Mouse (Mus musculus) thymus, adult 2 months (tissue): Measurements from ENCODE around the gene Hmgn5. TPM values are rescaled to one million over a fixed set of nuclear protein-coding genes. Genes with fewer than 3 reads are reported as not detected.

Experiments used
- DNase-seq: peaks from one replicate; pipeline ENCODE4 v3.0.0; 2021
- H3K27ac ChIP-seq: fragments of 200-500 bp; 2 replicates; pipeline ENCODE4 v1.5.1; 2012; ENCODE audit warnings: low read length, control low read depth; ENCODE audit not compliant: control insufficient read depth, insufficient read depth
- H3K27me3 ChIP-seq: fragments of 200-500 bp; 2 replicates; pipeline ENCODE4 v1.6.1; 2012; ENCODE audit warnings: mild to moderate bottlenecking, low read length, moderate library complexity, mixed read lengths; ENCODE audit not compliant: control insufficient read depth, insufficient read depth
- H3K36me3 ChIP-seq: fragments of 200-500 bp; 2 replicates; pipeline ENCODE4 v1.6.1; 2012; ENCODE audit warnings: mild to moderate bottlenecking, low read length, moderate library complexity; ENCODE audit not compliant: control insufficient read depth, insufficient read depth
- H3K4me1 ChIP-seq: fragments of 200-500 bp; replicated peaks from 2 replicates; pipeline ENCODE4 v1.6.1; 2012; ENCODE audit warnings: low read length; ENCODE audit not compliant: control insufficient read depth, insufficient read depth
- H3K4me3 ChIP-seq: fragments of 200-500 bp; 2 replicates; pipeline ENCODE4 v1.5.1; 2012; ENCODE audit warnings: mild to moderate bottlenecking, low read length, control low read depth, moderate library complexity; ENCODE audit not compliant: control insufficient read depth, insufficient read depth
- CTCF ChIP-seq: fragments of 200-500 bp; IDR thresholded peaks from 2 replicates; pipeline ENCODE4 v1.5.1; 2012; ENCODE audit warnings: mild to moderate bottlenecking, control low read depth, low read length, moderate library complexity, borderline replicate concordance; ENCODE audit not compliant: control insufficient read depth, poor library complexity, insufficient read depth; ENCODE audit errors: extremely low read depth
- POLR2A ChIP-seq: fragments of 200-500 bp; IDR thresholded peaks from 2 replicates; pipeline ENCODE4 v1.6.1; 2012; ENCODE audit warnings: mild to moderate bottlenecking, low read length, control low read depth, moderate library complexity; ENCODE audit not compliant: control insufficient read depth, poor library complexity, insufficient read depth; ENCODE audit errors: extremely low read depth
- WGBS: fragments of 180-500 bp; shearing (Covaris S2); methylation state at CpG from one replicate; pipeline ENCODE4 v1.1.7; 2018; 5-methylcytosine and 5-hydroxymethylcytosine counted together
- polyA plus RNA-seq: library from polyadenylated mRNA; depleted of rRNA; stranded (reverse); fragments of >200 nt; gene quantifications from 2 replicates; pipeline ENCODE4 v1.2.3, GENCODE M21; 2012; rRNA removed

The Hmgn5 gene
- polyA plus RNA-seq, 1 experiment = 0.82 TPM

DNA sequence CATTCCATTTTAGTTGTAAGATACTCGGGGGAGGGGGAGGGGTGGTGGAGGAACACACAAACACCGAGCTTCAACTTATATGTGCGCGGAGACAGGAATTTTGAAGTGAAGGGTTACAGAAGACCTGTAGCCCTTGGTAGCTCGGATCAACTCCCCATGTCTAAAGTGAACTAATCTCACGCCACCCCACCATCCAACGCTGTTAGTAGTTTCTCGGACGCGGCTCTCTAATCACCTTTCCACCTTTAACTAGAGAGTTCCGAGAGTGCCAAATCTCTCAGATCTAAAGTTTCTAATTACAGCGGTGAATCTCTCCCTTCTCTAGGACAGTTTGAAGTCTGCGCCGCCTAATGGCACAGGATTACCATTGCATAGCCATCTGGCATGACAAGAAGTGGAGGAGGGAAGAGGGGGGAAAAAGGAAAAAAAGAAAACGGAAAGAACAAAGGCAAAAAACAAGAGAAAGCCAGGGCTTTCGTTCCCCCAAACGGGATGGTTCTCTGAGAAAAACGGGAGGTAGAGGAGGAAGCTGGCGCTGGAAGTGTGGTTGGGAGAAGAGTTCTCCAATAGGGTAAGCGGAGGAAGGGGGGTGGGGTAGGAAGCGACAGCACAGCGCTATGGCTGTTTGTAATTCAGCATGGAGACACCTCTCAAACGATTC lies 703 bp downstream of the Hmgn5 start:
- H3K27me3 ChIP-seq = no peaks in the 10 kb centered on the region
- TF ChIP-seq CTCF = no peak
- TF ChIP-seq POLR2A = no peak
- H3K36me3 ChIP-seq = no peaks in the 10 kb centered on the region
- DNase-seq = peak; percentile 47
- under 1% methylated on average over 23 of the region's 23 CpGs for WGBS
- H3K4me1 ChIP-seq = no peaks in the 10 kb centered on the region
- peak overlapping the region; percentile 87 for H3K27ac ChIP-seq
- H3K4me3 ChIP-seq = peak overlapping the region; percentile 69

DNA sequence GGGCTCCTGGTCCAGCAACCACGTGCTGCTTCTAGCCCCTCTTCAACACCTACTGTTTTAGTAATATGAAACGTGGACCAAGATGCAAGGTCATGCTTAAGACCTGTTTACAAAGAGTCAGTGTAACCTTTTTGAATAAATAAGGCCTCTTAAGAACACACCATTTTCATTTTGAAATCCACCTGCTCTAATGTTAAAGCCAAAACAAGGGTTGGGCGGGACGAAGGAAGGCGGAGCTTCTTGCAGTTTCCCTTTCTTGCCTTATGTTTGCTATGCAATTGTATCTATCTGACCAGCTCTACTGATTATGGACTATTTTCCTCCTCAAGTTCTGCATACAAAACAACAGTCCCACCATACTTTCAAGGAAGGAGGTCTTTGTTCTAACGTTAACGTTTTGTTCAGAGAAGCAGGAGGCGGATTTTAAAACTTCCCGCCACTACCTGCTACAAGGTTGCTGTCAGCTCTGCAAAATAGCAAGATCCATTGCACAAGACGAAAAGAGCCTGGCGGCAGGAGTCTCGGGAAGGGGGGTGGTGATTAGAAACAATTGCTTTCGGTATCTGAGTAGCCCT lies 1.5 kb downstream of the Hmgn5 start:
- peak overlapping the region; percentile 49 for H3K4me3 ChIP-seq
- H3K27ac ChIP-seq = peak overlapping the region; percentile 49; the same call in 1 of the 2 replicates
- no peaks in the 10 kb centered on the region for H3K4me1 ChIP-seq
- TF ChIP-seq CTCF (no peak), POLR2A (no peak)
- 3% methylated on average over 13 of the region's 13 CpGs for WGBS
- H3K36me3 ChIP-seq = no peaks in the 10 kb centered on the region
- no peaks in the 10 kb centered on the region for H3K27me3 ChIP-seq
- DNase-seq = peak; percentile 14

DNA sequence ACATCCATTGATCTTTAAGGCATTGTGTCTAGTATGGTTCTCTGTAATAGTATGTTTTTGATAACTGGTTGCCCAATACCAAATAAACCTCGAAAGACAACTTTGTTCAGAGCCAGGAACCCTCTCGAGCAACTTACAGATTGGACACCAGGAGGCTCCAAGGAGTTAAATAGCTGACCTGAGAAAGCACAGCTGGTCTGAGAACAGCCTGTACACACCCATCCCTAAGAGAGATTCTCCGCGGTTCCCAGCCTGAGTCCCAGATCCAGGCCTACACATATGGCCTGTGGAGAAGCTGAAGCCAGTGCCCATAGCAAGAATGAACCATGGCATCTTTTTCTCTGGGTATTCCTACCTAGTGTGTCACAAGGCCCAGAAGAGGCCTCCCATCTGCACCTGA lies 11.9 kb downstream of the Hmgn5 start:
- 84% methylated on average over 4 of the region's 4 CpGs for WGBS
- no peak for DNase-seq

More for the DNA sequence above, 11.9 kb downstream of the Hmgn5 start:
- Histone ChIP-seq H3K27ac (no peak overlapping the region), H3K4me1 (no peaks in the 10 kb centered on the region), H3K27me3 (no peaks in the 10 kb centered on the region), H3K4me3 (no peak overlapping the region), H3K36me3 (no peaks in the 10 kb centered on the region)
- TF ChIP-seq POLR2A (no peak), CTCF (no peak)

Other genes with a start within 250 kb of the Hmgn5 start
- 3.0 and 3.3 TPM in 2 replicates for gene Brwd3, start 179.0 kb downstream of the Hmgn5 start, polyA plus RNA-seq
- gene Sh3bgrl, start 82.0 kb upstream of the Hmgn5 start, polyA plus RNA-seq = 9.5 and 10.3 TPM in 2 replicates
- 0.05 TPM in 2 replicates for gene Gm6377, start 183.4 kb upstream of the Hmgn5 start, polyA plus RNA-seq